Comparison of ENCODE assay signal across 16 mouse cellular contexts in genomic region chr12:13983631-13984395, GRCm38 (mm10).
DNase-seq lines count a peak whose midpoint lies in the region; ATAC-seq lines count a peak whose summit lies in the region.
"Had no signal": no experiment of that assay in that cellular context is flagged by ENCODE, and none has a peak within 500 bp of the region (broad histone marks: within the 10 kb centered on the region; RNA-seq: fewer than 3 reads in every experiment).

No protein-coding gene starts in this region.

- no peak overlapping the region for H3K9ac ChIP-seq in hindbrain, embryonic 11.5 days (ENCODE audit: low read depth, low read length)
- no peak overlapping the region for H3K9ac ChIP-seq in midbrain, embryonic 12.5 days (replicated peaks)
- no peak overlapping the region for H3K9ac ChIP-seq in liver, embryonic 11.5 days (ENCODE audit: low read depth, low read length)
- H3K9ac ChIP-seq: embryonic facial prominence, embryonic 15.5 days; heart, embryonic 12.5 days had no signal

- DNase-seq in Muller cell, postnatal 12 days (ENCODE audit: inconsistent ontology term): peak; percentile 16
- DNase-seq in embryo, embryonic 10.5 days (ENCODE audit: low spot score): peak; percentile 39
- DNase-seq in hindbrain, embryonic 11.5 days (ENCODE audit: low spot score): peak; percentile 28
- DNase-seq in adrenal gland, postnatal 25 days: no peak
- no peak for DNase-seq in thymus, adult 18-20 months
- DNase-seq in urinary bladder, postnatal 14 days (ENCODE audit: low spot score): no peak
- no peak for DNase-seq in liver, embryonic 11.5 days (ENCODE audit: low spot score)
- DNase-seq: cerebellum, postnatal 14 days; gastrocnemius, adult 2 months; layer of hippocampus, adult 9-11 months; thymus, postnatal 4 days had no signal

- H3K4me2 ChIP-seq in hindbrain, embryonic 11.5 days (replicated peaks; ENCODE audit: low read depth, low read length): no peak overlapping the region
- H3K4me2 ChIP-seq in midbrain, embryonic 12.5 days (replicated peaks): no peak overlapping the region
- H3K4me2 ChIP-seq in liver, embryonic 11.5 days: no peak overlapping the region
- H3K4me2 ChIP-seq: embryonic facial prominence, embryonic 15.5 days; heart, embryonic 12.5 days had no signal

- H3K9me3 ChIP-seq in hindbrain, embryonic 11.5 days (ENCODE audit: control insufficient read depth, low read length): no peaks in the 10 kb centered on the region
- no peaks in the 10 kb centered on the region for H3K9me3 ChIP-seq in midbrain, embryonic 12.5 days
- H3K9me3 ChIP-seq in liver, embryonic 11.5 days (ENCODE audit: control insufficient read depth, low read length): no peaks in the 10 kb centered on the region
- H3K9me3 ChIP-seq: embryonic facial prominence, embryonic 15.5 days; heart, embryonic 12.5 days had no signal

- peak; percentile 79 for ATAC-seq in hindbrain, embryonic 11.5 days (ENCODE audit: low FRiP score)
- ATAC-seq in midbrain, embryonic 12.5 days (ENCODE audit: low FRiP score, low read depth): peak; percentile 86
- ATAC-seq in liver, embryonic 11.5 days (replicated peaks; ENCODE audit: low FRiP score): no peak
- ATAC-seq: CD4-positive, CD25-positive, alpha-beta regulatory T cell, adult 4 months had no signal

- no peaks in the 10 kb centered on the region for H3K27me3 ChIP-seq in hindbrain, embryonic 11.5 days (ENCODE audit: control insufficient read depth, insufficient read depth, low read length)
- H3K27me3 ChIP-seq in midbrain, embryonic 12.5 days: no peaks in the 10 kb centered on the region
- H3K27me3 ChIP-seq in liver, embryonic 11.5 days (replicated peaks; ENCODE audit: control insufficient read depth, insufficient read depth, low read length): no peaks in the 10 kb centered on the region
- H3K27me3 ChIP-seq: embryonic facial prominence, embryonic 15.5 days; heart, embryonic 12.5 days had no signal

- no peaks in the 10 kb centered on the region for H3K4me1 ChIP-seq in hindbrain, embryonic 11.5 days (replicated peaks; ENCODE audit: control insufficient read depth, insufficient read depth, low read length)
- H3K4me1 ChIP-seq in midbrain, embryonic 12.5 days: peaks cover 21% of the 10 kb centered on the region
- H3K4me1 ChIP-seq in liver, embryonic 11.5 days (replicated peaks; ENCODE audit: control insufficient read depth, insufficient read depth, low read length): no peaks in the 10 kb centered on the region
- H3K4me1 ChIP-seq: embryonic facial prominence, embryonic 15.5 days; heart, embryonic 12.5 days had no signal

- 0 out of 2 replicates have a peak overlapping the region, but pooled peaks have one; percentile 42 for H3K27ac ChIP-seq in hindbrain, embryonic 11.5 days (ENCODE audit: low read depth, low read length)
- H3K27ac ChIP-seq in midbrain, embryonic 12.5 days (replicated peaks): peak overlapping the region; percentile 63; the same call in 1 of the 2 replicates
- no peak overlapping the region for H3K27ac ChIP-seq in liver, embryonic 11.5 days (ENCODE audit: low read depth, low read length)
- H3K27ac ChIP-seq: embryonic facial prominence, embryonic 15.5 days; gastrocnemius, adult 2 months; stomach, postnatal 0 days had no signal

- 50% methylated on average over 7 of the region's 7 CpGs for WGBS in hindbrain, embryonic 11.5 days
- WGBS in midbrain, embryonic 12.5 days: 40% methylated on average over 7 of the region's 7 CpGs
- WGBS in liver, embryonic 11.5 days: 69% methylated on average over 7 of the region's 7 CpGs

- no peak overlapping the region for H3K4me3 ChIP-seq in hindbrain, embryonic 11.5 days (ENCODE audit: low read depth, low read length)
- no peak overlapping the region for H3K4me3 ChIP-seq in midbrain, embryonic 12.5 days
- no peak overlapping the region for H3K4me3 ChIP-seq in liver, embryonic 11.5 days (ENCODE audit: low read depth, low read length)
- H3K4me3 ChIP-seq: embryonic facial prominence, embryonic 15.5 days; gastrocnemius, adult 2 months; heart, embryonic 12.5 days had no signal

- no peaks in the 10 kb centered on the region for H3K36me3 ChIP-seq in hindbrain, embryonic 11.5 days (ENCODE audit: control insufficient read depth, insufficient read depth, low read length)
- no peaks in the 10 kb centered on the region for H3K36me3 ChIP-seq in midbrain, embryonic 12.5 days
- H3K36me3 ChIP-seq in liver, embryonic 11.5 days (ENCODE audit: control insufficient read depth, insufficient read depth, low read length): no peaks in the 10 kb centered on the region
- H3K36me3 ChIP-seq: embryonic facial prominence, embryonic 15.5 days; heart, embryonic 12.5 days had no signal

Comparison
In these comparisons a context has a peak if more than half of its experiments do, and no peak if none do; other contexts are left out.
1. DNase-seq: peak in Muller cell, postnatal 12 days (single experiment), embryo, embryonic 10.5 days (single experiment) and hindbrain, embryonic 11.5 days (single experiment); none in adrenal gland, postnatal 25 days (single experiment), thymus, adult 18-20 months (0 of 2), urinary bladder, postnatal 14 days (single experiment) and liver, embryonic 11.5 days (single experiment).